15 mouse cellular contexts compared by ENCODE assay signal in the genomic region with DNA sequence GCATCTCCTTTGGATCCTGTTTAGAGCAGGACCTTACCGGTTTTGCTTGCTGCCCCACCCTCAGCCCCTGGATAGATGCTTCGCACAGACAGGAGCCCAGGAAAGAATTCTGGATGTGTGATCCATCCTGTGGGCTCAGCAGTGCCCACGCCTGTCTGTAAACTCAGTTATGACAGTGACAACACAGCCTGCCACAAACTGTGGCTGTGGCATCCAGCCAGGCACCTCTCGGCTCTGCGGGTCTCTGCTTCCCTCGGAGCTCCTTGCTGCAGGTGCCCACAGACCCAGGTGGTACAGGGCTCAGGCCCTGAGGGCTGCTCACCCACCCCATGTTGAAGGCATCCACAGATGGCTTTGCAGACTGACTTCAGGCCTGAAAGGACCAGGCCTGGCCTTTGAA. TPM values are rescaled to one million over a fixed set of nuclear protein-coding genes. Genes with fewer than 3 reads are reported as not detected.
A peak's percentile ranks its signal among the peaks of the same experiment; 100 is the strongest.
DNase-seq lines count a peak whose midpoint lies in the region; ATAC-seq and TF ChIP-seq lines count a peak whose summit lies in the region.
"Had no signal": no experiment of that assay in that cellular context is flagged by ENCODE, and none has a peak within 500 bp of the region (broad histone marks: within the 10 kb centered on the region; RNA-seq: fewer than 3 reads in every experiment).

No protein-coding gene starts in this region.

- no peak for ATAC-seq in heart, embryonic 16.5 days (replicated peaks; ENCODE audit: extremely low read depth, insufficient read depth, low FRiP score)
- ATAC-seq in stomach, embryonic 16.5 days (ENCODE audit: insufficient read depth, low FRiP score): no peak
- ATAC-seq in stomach, postnatal 0 days (ENCODE audit: low FRiP score, low TSS enrichment): no peak
- no peak for ATAC-seq in limb, embryonic 13.5 days (ENCODE audit: low FRiP score, low read depth)
- no peak for ATAC-seq in intestine, embryonic 16.5 days
- ATAC-seq: forebrain, postnatal 0 days had no signal

- H3K4me3 ChIP-seq in heart, embryonic 16.5 days (ENCODE audit: low read length): no peak overlapping the region
- no peak overlapping the region for H3K4me3 ChIP-seq in stomach, embryonic 16.5 days (replicated peaks; ENCODE audit: low read length)
- H3K4me3 ChIP-seq in stomach, postnatal 0 days (ENCODE audit: low read depth, low read length): no peak overlapping the region
- no peak overlapping the region for H3K4me3 ChIP-seq in limb, embryonic 13.5 days
- H3K4me3 ChIP-seq in intestine, embryonic 16.5 days (ENCODE audit: low read length): no peak overlapping the region
- H3K4me3 ChIP-seq: embryonic facial prominence, embryonic 12.5 days; hindbrain, embryonic 12.5 days; kidney, embryonic 15.5 days; limb, embryonic 12.5 days had no signal

- DNase-seq in heart, postnatal 4 days: no peak
- no peak for DNase-seq in stomach, postnatal 0 days (ENCODE audit: low spot score)
- DNase-seq in urinary bladder, postnatal 25 days (ENCODE audit: low spot score): no peak
- DNase-seq: adrenal gland, postnatal 25 days; cerebellum, adult 9-10 months; forebrain, postnatal 0 days; lung, embryonic 14.5 days had no signal

- no peaks in the 10 kb centered on the region for H3K27me3 ChIP-seq in heart, embryonic 16.5 days (ENCODE audit: control insufficient read depth, insufficient read depth, low read length)
- H3K27me3 ChIP-seq in stomach, embryonic 16.5 days (ENCODE audit: control insufficient read depth, insufficient read depth, low read length): no peaks in the 10 kb centered on the region
- H3K27me3 ChIP-seq in stomach, postnatal 0 days (ENCODE audit: control insufficient read depth, insufficient read depth, low read length): no peaks in the 10 kb centered on the region
- H3K27me3 ChIP-seq in limb, embryonic 13.5 days: no peaks in the 10 kb centered on the region
- no peaks in the 10 kb centered on the region for H3K27me3 ChIP-seq in intestine, embryonic 16.5 days (replicated peaks; ENCODE audit: control insufficient read depth, insufficient read depth, low read length)
- H3K27me3 ChIP-seq: embryonic facial prominence, embryonic 12.5 days; kidney, embryonic 15.5 days; limb, embryonic 12.5 days had no signal

- no peaks in the 10 kb centered on the region for H3K9me3 ChIP-seq in heart, embryonic 16.5 days (replicated peaks; ENCODE audit: control insufficient read depth, low read length)
- no peaks in the 10 kb centered on the region for H3K9me3 ChIP-seq in stomach, embryonic 16.5 days (replicated peaks; ENCODE audit: control insufficient read depth, low read length)
- H3K9me3 ChIP-seq in stomach, postnatal 0 days (ENCODE audit: control insufficient read depth, low read length): no peaks in the 10 kb centered on the region
- no peaks in the 10 kb centered on the region for H3K9me3 ChIP-seq in limb, embryonic 13.5 days
- H3K9me3 ChIP-seq in intestine, embryonic 16.5 days (ENCODE audit: control insufficient read depth, low read length): no peaks in the 10 kb centered on the region
- H3K9me3 ChIP-seq: embryonic facial prominence, embryonic 12.5 days; hindbrain, embryonic 12.5 days; kidney, embryonic 15.5 days; limb, embryonic 12.5 days had no signal

- peak overlapping the region; percentile 34; the same call in 1 of the 2 replicates for H3K9ac ChIP-seq in heart, embryonic 16.5 days (ENCODE audit: low read length)
- H3K9ac ChIP-seq in stomach, embryonic 16.5 days (ENCODE audit: low read length): no peak overlapping the region
- H3K9ac ChIP-seq in stomach, postnatal 0 days (ENCODE audit: low read length): no peak overlapping the region
- 0 out of 2 replicates have a peak overlapping the region, but pooled peaks have one; percentile 14 for H3K9ac ChIP-seq in limb, embryonic 13.5 days
- H3K9ac ChIP-seq in intestine, embryonic 16.5 days (ENCODE audit: low read depth, low read length): no peak overlapping the region
- H3K9ac ChIP-seq: embryonic facial prominence, embryonic 12.5 days; forebrain, postnatal 0 days; hindbrain, embryonic 12.5 days; kidney, embryonic 15.5 days; limb, embryonic 12.5 days; lung, embryonic 14.5 days had no signal

- no peak overlapping the region for H3K4me2 ChIP-seq in heart, embryonic 16.5 days (ENCODE audit: low read depth, low read length)
- H3K4me2 ChIP-seq in stomach, embryonic 16.5 days (ENCODE audit: low read depth, low read length): no peak overlapping the region
- H3K4me2 ChIP-seq in stomach, postnatal 0 days (replicated peaks; ENCODE audit: low read depth): no peak overlapping the region
- H3K4me2 ChIP-seq in limb, embryonic 13.5 days (replicated peaks): no peak overlapping the region
- no peak overlapping the region for H3K4me2 ChIP-seq in intestine, embryonic 16.5 days (ENCODE audit: low read depth, low read length)
- H3K4me2 ChIP-seq: embryonic facial prominence, embryonic 12.5 days; hindbrain, embryonic 12.5 days; kidney, embryonic 15.5 days; limb, embryonic 12.5 days; lung, embryonic 14.5 days had no signal

- H3K4me1 ChIP-seq in heart, embryonic 16.5 days (ENCODE audit: control insufficient read depth, insufficient read depth, low read length): peaks cover 65% of the 10 kb centered on the region
- H3K4me1 ChIP-seq in stomach, embryonic 16.5 days (ENCODE audit: control insufficient read depth, insufficient read depth, low read length): peaks cover 36% of the 10 kb centered on the region
- H3K4me1 ChIP-seq in stomach, postnatal 0 days (replicated peaks; ENCODE audit: control insufficient read depth, insufficient read depth): peaks cover 5% of the 10 kb centered on the region; the same call in 1 of the 2 replicates
- H3K4me1 ChIP-seq in limb, embryonic 13.5 days: peaks cover 69% of the 10 kb centered on the region
- peaks cover 49% of the 10 kb centered on the region for H3K4me1 ChIP-seq in intestine, embryonic 16.5 days (ENCODE audit: control insufficient read depth, insufficient read depth, low read length)

- no peak for TF ChIP-seq EP300 in stomach, postnatal 0 days (optimal IDR thresholded peaks at IDR 0.05)

- H3K36me3 ChIP-seq in heart, embryonic 16.5 days (ENCODE audit: control insufficient read depth, insufficient read depth): no peaks in the 10 kb centered on the region
- H3K36me3 ChIP-seq in stomach, embryonic 16.5 days (ENCODE audit: control insufficient read depth, insufficient read depth, low read length): no peaks in the 10 kb centered on the region
- no peaks in the 10 kb centered on the region for H3K36me3 ChIP-seq in stomach, postnatal 0 days (ENCODE audit: control insufficient read depth, insufficient read depth, low read length)
- H3K36me3 ChIP-seq in limb, embryonic 13.5 days: no peaks in the 10 kb centered on the region
- H3K36me3 ChIP-seq in intestine, embryonic 16.5 days (ENCODE audit: control insufficient read depth, insufficient read depth, low read length): no peaks in the 10 kb centered on the region
- H3K36me3 ChIP-seq: embryonic facial prominence, embryonic 12.5 days; hindbrain, embryonic 12.5 days; kidney, embryonic 15.5 days; limb, embryonic 12.5 days had no signal

- no peak for TF ChIP-seq CTCF in stomach, postnatal 0 days (IDR thresholded peaks at IDR 0.05; ENCODE audit: low read depth)

- peak overlapping the region; percentile 97 for H3K27ac ChIP-seq in heart, embryonic 16.5 days (ENCODE audit: low read length)
- peak overlapping the region; percentile 23; the same call in 1 of the 2 replicates for H3K27ac ChIP-seq in stomach, embryonic 16.5 days (ENCODE audit: low read length)
- H3K27ac ChIP-seq in stomach, postnatal 0 days (replicated peaks): no peak overlapping the region
- no peak overlapping the region for H3K27ac ChIP-seq in limb, embryonic 13.5 days
- no peak overlapping the region for H3K27ac ChIP-seq in intestine, embryonic 16.5 days (ENCODE audit: low read length)
- H3K27ac ChIP-seq: embryonic facial prominence, embryonic 12.5 days; hindbrain, embryonic 12.5 days; limb, embryonic 12.5 days had no signal

- 47% methylated on average over 6 of the region's 6 CpGs for WGBS in heart, embryonic 16.5 days
- 73% methylated on average over 6 of the region's 6 CpGs for WGBS in stomach, embryonic 16.5 days
- WGBS in stomach, postnatal 0 days: 74% methylated on average over 6 of the region's 6 CpGs
- 64% methylated on average over 6 of the region's 6 CpGs for WGBS in limb, embryonic 13.5 days
- 82% methylated on average over 6 of the region's 6 CpGs for WGBS in intestine, embryonic 16.5 days

RNA-seq across cellular contexts. Expression of a gene that starts 30.0 kb away (rescaled TPM):
- polyA plus RNA-seq in heart, embryonic 16.5 days (2015; fragmentation: Nextera tagmentation; extraction: Ambion mirVana): 8.2 and 10.7 TPM in 2 replicates
- total RNA-seq in heart, postnatal 4 days (2021): 10 to 100 TPM; 18.1 TPM
- polyA plus RNA-seq in stomach, embryonic 16.5 days (2015; fragmentation: Nextera tagmentation; extraction: Ambion mirVana): 11.4 and 11.8 TPM in 2 replicates
- 3.1 and 4.2 TPM in 2 replicates for polyA plus RNA-seq in stomach, postnatal 0 days (2015; fragmentation: Nextera tagmentation; extraction: Ambion mirVana)
- 21.2 and 23.0 TPM in 2 replicates for polyA plus RNA-seq in limb, embryonic 13.5 days (2015; fragmentation: Nextera tagmentation; extraction: Ambion mirVana)
- polyA plus RNA-seq in intestine, embryonic 16.5 days (2015; fragmentation: Nextera tagmentation; extraction: Ambion mirVana): 8.3 and 8.8 TPM in 2 replicates

Comparison
In these comparisons a context has a peak if more than half of its experiments do, and no peak if none do; other contexts are left out.
1. H3K27ac ChIP-seq: peak in heart, embryonic 16.5 days (single experiment) and stomach, embryonic 16.5 days (single experiment); none in stomach, postnatal 0 days (single experiment), limb, embryonic 13.5 days (single experiment) and intestine, embryonic 16.5 days (single experiment).
2. H3K9ac ChIP-seq: peak in heart, embryonic 16.5 days (single experiment) and limb, embryonic 13.5 days (single experiment); none in stomach, embryonic 16.5 days (single experiment), stomach, postnatal 0 days (single experiment) and intestine, embryonic 16.5 days (single experiment).